Mouse (Mus musculus) lung, postnatal 36 days (tissue): ENCODE data around the gene Aqp5.

Experiments used
- DNase-seq: peaks from one replicate; pipeline ENCODE4 v3.0.0; 2022; ENCODE audit warnings: mixed read lengths

Aqp5 gene

DNA sequence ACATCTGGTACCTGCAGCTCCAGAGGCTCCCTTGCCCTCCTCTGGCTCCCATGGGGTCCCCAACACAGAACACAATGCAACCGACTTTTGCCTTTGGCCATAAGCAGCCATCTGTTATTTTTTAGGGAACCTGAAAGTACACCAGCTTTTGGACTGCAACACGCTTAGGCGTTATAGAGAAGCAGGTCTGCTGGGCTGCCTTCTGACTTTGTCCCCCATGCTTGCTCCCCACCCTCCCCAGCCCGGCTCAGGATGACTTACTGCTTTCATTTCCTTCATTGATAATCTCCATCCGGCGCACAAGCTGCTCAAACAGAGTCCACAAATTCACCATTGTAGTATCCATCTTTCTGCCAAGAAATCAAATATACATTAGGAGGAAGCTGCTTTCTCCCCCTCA lies 52.0 kb downstream of the Aqp5 start:
- no peak for DNase-seq

DNA sequence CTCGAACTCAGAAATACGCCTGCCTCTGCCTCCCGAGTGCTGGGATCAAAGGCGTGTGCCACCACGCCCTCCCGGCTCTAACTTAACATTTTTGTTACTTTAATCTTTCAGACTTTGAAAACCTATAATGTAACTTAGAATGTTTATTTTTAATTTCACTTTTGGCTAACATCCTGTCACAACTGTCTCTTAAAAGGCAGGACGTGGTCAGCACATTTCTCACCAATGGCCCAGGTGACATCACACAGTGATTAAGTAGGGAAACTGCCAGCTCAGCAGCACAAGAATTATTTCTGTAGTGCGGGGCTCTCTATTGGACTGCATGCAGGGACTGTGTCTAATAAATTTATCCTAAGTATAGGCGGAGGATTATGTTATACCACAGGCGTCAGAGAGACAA lies 53.2 kb downstream of the Aqp5 start:
- DNase-seq: no peak
